Mouse (Mus musculus) left cerebral cortex, adult 2 months (tissue): ENCODE measurements around the gene Stab1. TPM values are rescaled to one million over a fixed set of nuclear protein-coding genes. Genes with fewer than 3 reads are reported as not detected.

Experiments
- DNase-seq, 2 experiments: peaks; one replicate each; pipeline ENCODE4 v3.0.0; 2021 to 2022; ENCODE audit warnings: low spot score in 2 of 2, mixed read lengths in 1 of 2; ENCODE audit errors: extremely low spot score in 1 of 2
- H3K27ac ChIP-seq: fragments of 200-600 bp; 2 replicates; pipeline ENCODE4 v1.8.1; 2022
- H3K4me3 ChIP-seq: fragments of 200-600 bp; 2 replicates; pipeline ENCODE4 v1.8.1; 2022
- CTCF ChIP-seq: fragments of 200-600 bp; IDR thresholded peaks from 2 replicates; pipeline ENCODE4 v1.8.1; 2022; ENCODE audit warnings: antibody characterized with exemption, mild to moderate bottlenecking, moderate library complexity
- intact Hi-C: fragments of 180-260 bp; cut with DNase I; formaldehyde crosslinking; loops from one replicate; pipeline ENCODE4 v1.15.1; 2025
- total RNA-seq, 2 experiments: library from RNA; stranded (reverse); gene quantifications; 2 replicates each; pipeline ENCODE4 v1.2.3; 2021

Stab1 gene
- total RNA-seq, 2 experiments from 2014 or later, result 21.2 to 29.4 TPM

DNA sequence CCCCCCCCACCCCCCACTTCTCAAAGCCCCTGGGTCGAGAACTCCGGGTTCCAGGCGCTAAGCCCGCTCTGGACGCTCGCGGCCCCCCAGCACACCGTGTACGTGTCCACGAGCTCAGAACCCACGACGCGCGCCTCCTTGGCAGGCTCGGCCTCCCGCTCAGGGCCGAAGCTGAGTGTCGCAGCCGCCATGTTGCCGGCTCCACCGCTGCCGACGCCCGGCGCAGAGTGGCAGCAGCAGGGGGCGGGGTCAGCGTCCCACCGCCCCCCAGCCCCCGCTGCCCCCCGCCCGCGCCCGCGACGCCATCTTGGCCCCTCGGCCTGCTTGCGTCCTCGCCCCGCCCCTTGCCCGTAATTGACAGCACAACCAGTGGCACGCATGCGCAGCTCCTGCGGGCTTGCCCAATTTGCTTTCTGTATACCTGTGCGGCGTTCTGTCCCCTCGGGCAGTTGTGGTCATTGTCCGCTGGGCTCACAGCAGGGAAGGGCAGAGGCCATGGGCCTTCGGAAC is 38.1 kb upstream of the Stab1 start:
- TF ChIP-seq CTCF, result no peak
- DNase-seq, result peak; percentile 92 to 94
- H3K4me3 ChIP-seq, result peak overlapping the region; percentile 84
- intact Hi-C loops, result loop anchor here (1.0 to 2.0 kb wide), 2 partner anchors 44 to 130 kb away; partner anchors contain the start of genes Bap1, Capn7 and Phf7
- H3K27ac ChIP-seq, result peak overlapping the region; percentile 91

DNA sequence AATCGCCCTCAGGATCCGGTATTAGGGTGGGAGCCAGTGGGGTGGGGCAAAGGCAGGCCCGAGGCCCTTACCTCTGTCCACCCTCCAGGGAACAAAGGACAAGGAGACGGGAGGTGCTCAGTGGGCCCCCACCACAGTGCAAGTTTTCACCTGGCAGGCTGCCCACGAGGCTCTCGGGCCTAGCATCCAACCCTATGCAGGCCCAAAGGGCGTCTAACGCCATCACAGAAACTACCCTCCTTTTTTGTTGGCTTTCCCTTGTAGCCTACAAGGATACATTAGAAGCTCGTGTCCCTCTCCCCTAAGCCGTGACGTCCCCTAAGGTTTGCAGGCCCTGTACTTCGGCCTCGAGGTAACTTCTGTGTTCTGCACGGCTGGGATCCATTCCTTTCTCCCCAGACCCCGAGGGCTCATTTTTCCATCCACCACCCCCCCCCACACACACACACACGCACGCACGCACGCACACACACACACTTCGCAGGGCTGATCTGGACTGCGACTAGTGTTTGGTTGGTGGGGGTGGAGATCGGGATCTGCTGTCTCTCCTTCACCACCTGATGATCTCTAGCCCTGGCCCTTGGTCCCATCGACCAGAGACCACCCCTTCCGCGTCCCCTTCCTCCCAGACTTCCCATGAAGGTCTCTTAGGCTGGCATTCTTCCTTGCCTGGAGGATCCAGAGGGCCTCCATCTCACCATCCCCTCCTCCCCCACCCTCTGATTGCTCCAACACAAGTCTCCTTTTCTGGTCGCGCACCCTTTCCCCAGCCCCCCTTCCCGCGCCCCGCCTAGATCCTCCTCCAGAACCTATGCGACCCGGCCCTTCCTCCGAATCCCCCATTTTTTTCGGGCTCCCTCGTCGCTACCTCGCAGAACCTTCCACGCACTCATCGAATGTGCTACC is 37.4 kb upstream of the Stab1 start:
- intact Hi-C loops, result loop anchor here (1.0 to 2.0 kb wide), 2 partner anchors 45 to 130 kb away; partner anchors contain the start of genes Bap1, Capn7 and Phf7
- peak; percentile 32 to 39 for DNase-seq
- H3K4me3 ChIP-seq, result peak overlapping the region; percentile 84
- H3K27ac ChIP-seq, result peak overlapping the region; percentile 91
- TF ChIP-seq CTCF, result no peak

DNA sequence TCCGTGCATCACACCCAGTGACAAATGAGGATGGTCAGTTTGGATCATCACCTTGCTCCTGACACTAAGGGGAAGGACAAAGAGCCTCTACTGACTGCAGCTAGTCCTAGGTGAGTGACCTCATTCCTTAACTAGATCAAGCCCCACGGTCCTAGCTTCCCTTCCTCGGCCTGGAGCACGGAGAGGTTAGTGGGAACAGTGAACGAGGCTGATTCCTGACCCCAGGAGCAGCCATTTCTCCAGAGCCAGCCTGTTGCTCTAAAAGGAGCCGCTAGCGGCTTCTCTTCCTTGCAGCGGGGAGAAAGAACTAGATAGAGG is 36.8 kb upstream of the Stab1 start:
- no peak for DNase-seq
- TF ChIP-seq CTCF, result no peak
- intact Hi-C loops, result no loop called here
- Histone ChIP-seq H3K27ac (peak overlapping the region; percentile 91), H3K4me3 (peak overlapping the region; percentile 84)

DNA sequence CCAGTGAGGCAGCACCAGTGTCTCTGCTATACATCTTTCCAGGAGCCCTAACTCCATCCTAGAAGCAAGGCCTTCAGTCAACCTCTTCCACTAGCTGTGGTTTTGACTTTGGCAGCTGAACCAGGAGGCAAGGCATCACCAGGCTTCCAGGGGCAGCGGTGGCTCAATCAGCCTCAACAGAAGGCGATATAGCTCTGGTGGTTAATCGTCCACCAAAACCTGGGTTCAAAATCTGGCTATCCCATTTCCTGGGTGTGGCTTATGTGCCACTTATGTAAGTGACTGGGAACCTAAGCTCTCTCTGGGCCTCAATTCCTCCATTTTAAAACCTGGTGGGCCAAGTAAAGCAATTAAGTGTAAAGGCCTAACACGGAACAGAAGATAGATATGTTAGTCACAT is 36.4 kb upstream of the Stab1 start:
- Histone ChIP-seq H3K27ac (peak overlapping the region; percentile 91), H3K4me3 (peak overlapping the region; percentile 84)
- DNase-seq, result no peak
- intact Hi-C loops, result no loop called here
- TF ChIP-seq CTCF, result no peak

DNA sequence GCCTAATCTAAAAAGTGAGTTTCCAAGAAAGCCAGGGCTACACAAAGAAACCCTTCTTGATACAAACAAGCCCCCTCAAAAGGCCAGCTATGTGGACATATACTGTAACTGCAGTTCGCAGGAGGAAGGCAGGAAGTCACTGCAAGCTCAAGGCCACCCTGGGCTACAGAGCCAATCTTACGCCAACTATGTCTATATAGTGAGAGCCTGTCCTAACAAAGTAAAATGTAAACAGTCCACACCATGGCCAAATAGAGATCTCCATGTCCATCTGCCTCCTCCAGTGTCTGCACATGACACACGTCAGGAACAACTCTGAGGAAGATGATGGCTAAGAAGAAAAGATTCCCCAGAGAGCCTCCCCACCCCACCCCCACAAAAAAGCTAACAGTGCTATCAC is 31.6 kb upstream of the Stab1 start:
- H3K27ac ChIP-seq, result no peak overlapping the region
- DNase-seq, result no peak
- intact Hi-C loops, result no loop called here
- TF ChIP-seq CTCF, result no peak
- H3K4me3 ChIP-seq, result no peak overlapping the region

DNA sequence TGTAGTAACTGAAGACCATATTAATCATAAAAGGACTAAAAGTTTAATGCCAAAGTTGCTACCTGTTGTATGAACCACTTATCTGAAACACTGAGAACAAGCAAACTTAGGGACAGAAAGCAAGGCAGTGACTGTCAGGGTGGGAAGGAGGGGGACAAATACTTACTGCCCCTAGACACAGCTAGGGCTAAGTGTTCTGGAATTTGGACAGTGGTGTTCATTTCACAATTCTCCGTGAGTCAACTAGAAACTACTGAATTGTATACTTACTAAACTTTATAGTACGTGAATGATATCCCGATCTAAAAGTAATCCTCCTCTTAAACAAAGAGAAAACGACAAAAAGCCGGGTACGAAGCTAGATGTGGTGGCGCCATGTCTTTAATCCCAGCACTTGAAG is 31.2 kb upstream of the Stab1 start:
- no peak for DNase-seq
- Histone ChIP-seq H3K4me3 (no peak overlapping the region), H3K27ac (no peak overlapping the region)
- intact Hi-C loops, result loop anchor here (2.0 to 5.0 kb wide), 2 partner anchors 21 to 67 kb away; partner anchors contain the start of gene Nt5dc2
- no peak for TF ChIP-seq CTCF

DNA sequence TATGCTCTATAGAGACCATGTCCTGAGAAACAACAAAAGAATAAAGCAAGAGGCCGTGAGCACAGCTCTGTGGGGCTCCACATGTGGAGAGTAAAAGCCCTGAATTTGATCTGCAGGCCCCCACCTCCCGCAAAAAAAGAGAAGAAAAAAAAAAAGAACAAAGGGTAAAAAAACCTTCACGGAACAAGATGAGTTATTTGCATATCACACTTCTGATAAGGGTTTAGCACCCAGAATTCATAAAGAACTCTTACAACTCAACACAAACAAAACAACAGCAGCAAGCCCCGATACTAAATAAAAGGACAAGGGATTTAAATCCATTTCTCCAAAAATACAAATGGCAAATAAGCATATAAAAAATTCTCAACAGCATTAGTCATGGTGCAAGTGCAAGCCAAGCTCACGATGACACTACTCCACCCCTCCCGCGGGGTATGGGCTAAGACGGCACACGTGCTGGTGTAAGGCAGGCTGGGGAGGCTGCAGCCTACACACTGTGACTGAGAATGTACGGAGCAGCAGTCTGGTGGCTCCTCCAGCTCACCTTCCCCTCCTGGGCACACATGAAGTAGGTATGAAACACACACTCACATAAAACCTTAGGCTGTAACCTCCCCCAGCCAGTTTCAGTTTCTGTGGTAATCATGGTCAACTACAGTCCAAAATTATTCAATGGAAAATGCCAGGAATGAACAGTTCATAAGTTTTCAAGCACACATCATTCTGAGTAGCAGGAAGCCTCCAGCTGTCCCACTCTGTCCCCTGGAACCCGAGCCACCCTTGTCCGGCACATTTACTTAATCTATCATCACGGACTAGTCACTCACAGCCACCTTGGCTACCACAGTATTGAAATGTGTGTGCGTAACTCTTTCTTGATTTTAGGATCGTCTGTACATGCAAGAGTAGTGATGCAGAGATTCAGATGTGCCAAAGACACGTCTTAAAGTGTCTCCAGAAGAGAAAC is 29.4 kb upstream of the Stab1 start:
- intact Hi-C loops, result loop anchor here (2.0 to 5.0 kb wide), 2 partner anchors 19 to 66 kb away; partner anchors contain the start of gene Nt5dc2
- no peak overlapping the region for H3K27ac ChIP-seq
- peak; percentile 55 to 60 for DNase-seq

DNA sequence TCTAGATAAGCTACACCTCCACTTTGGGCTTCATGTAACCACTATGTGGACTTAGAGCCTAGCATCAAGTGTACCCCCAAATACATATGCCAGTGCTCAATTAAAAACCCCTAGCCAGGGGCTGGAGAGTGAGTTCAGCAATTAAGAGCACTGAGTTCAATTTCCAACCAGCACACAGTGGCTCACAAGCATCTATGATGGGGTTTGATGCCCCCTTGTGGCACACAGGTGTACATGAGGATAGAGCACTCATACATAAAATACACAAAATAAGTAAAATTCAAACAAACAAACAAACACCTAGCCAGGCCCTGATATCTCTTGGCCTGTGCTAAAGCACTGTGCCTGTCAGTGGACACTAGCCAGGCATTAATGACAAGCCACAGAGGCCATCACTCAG is 27.5 kb upstream of the Stab1 start:
- no peak for DNase-seq
- intact Hi-C loops, result loop anchor here (5.0 kb wide), 1 partner anchor 64 kb away; the partner anchor contains the start of gene Nt5dc2
- H3K4me3 ChIP-seq, result no peak overlapping the region

More for the DNA sequence above, 29.4 kb upstream of the Stab1 start:
- H3K4me3 ChIP-seq, result no peak overlapping the region
- no peak for TF ChIP-seq CTCF

DNA sequence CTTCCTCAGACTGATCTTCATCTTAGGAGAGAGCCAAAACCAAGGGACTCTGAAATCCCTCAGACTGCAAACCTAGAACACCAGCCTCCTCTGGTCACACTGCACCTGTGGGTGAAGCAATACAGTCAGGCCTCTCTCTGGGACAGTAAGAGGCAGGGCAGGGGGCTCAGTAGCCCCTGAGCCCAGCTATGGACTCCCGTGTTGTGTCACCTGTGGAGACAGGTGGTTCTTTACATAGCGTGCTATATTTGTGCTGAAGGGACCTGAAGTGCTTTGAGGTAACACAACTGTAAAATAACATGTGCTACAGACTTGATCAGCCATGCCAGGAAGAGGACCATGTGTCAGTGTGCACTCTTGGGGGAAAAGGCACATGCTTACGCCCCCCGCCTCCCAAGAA is 27.1 kb upstream of the Stab1 start:
- intact Hi-C loops, result loop anchor here (5.0 kb wide), 1 partner anchor 63 kb away; the partner anchor contains the start of gene Nt5dc2
- DNase-seq, result no peak
- Histone ChIP-seq H3K4me3 (no peak overlapping the region), H3K27ac (no peak overlapping the region)
- TF ChIP-seq CTCF, result no peak

More for the DNA sequence above, 27.5 kb upstream of the Stab1 start:
- peak; percentile 73 for TF ChIP-seq CTCF
- H3K27ac ChIP-seq, result no peak overlapping the region

DNA sequence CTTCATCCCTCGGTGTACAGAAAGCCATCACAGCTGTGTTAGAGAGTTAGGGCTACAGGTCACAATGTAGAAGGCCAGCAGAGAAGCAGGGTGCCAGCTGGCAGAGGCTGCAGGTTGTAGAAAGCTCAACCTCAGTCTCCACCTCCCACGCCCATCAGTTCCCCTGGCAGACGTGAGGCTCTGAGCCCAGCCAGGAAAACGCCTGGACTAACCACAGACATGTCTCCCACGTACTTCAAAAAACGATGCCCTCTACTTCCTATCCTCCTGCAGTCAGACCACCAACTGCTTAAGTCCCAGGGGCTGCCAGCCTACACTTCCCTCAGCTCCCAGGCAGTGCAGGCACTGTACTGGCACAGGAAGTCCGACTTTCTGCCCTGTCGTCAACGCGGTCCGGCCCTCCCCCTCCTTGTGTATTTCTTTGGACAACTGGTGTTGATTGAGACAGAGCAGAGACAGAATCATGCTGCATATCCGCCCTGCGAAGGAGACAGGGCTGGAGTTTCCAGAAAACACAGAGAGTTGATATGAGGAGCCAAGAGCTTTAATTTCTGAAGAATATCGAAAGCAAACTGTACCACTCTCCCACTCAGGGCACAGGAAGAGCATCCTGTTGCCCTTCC is 26.6 kb upstream of the Stab1 start:
- intact Hi-C loops, result loop anchor here (5.0 kb wide), 1 partner anchor 63 kb away; the partner anchor contains the start of gene Nt5dc2
- no peak overlapping the region for H3K4me3 ChIP-seq
- H3K27ac ChIP-seq, result no peak overlapping the region
- no peak for DNase-seq
- TF ChIP-seq CTCF, result no peak

DNA sequence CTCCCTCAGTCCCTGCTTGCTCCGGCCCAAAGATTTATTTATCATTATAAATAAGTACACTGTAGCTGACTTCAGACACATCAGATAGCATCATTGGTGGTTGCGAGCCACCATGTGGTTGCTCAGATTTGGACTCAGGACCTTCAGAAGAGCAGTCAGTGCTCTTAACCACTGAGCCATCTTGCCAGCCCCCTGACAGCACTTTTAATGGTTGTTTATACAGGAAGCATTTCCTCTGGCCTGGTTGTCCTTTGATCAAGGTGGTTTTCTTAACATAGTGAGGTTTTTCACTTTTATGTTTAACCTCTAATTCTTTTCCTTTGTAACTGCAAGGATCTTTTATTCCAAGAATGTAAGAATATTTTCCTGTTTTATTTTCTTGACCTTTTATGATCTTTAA is 26.0 kb upstream of the Stab1 start:
- Histone ChIP-seq H3K27ac (0 out of 2 replicates have a peak overlapping the region, but pooled peaks have one; percentile 20), H3K4me3 (no peak overlapping the region)
- no peak for DNase-seq
- no peak for TF ChIP-seq CTCF
- intact Hi-C loops, result no loop called here
